In genomic region chr9:122254386-122254785, GRCm38 (mm10) we compare ENCODE assay signal across 7 mouse cellular contexts.
"Had no signal": no experiment of that assay in that cellular context is flagged by ENCODE, and none has a peak within 500 bp of the region (broad histone marks: within the 10 kb centered on the region; RNA-seq: fewer than 3 reads in every experiment).

No protein-coding gene starts in this region.

- DNase-seq: lung, adult 2 months; lung, postnatal 14 days; lung, postnatal 36 days; right cerebral cortex, postnatal 14 days; thymus, adult 2 months; thymus, postnatal 25 days; thymus, postnatal 4 days had no signal
